Mouse (Mus musculus) hindbrain, embryonic 10.5 days (tissue): Measurements from ENCODE around the gene Clec3a. TPM values are rescaled to one million over a fixed set of nuclear protein-coding genes. Genes with fewer than 3 reads are reported as not detected.

ENCODE experiments used
- DNase-seq: peaks from one replicate; pipeline ENCODE4 v3.0.0-alpha.2; 2017; ENCODE audit warnings: low spot score
- H3K27ac ChIP-seq: fragments of 300-500 bp; sonication (generic); 2 replicates; pipeline ENCODE4 v1.5.1; 2016; ENCODE audit warnings: mild to moderate bottlenecking, moderate library complexity
- H3K27me3 ChIP-seq: fragments of 300-500 bp; sonication (generic); 2 replicates; pipeline ENCODE4 v1.6.1; 2016; ENCODE audit warnings: mild to moderate bottlenecking; ENCODE audit not compliant: poor library complexity, insufficient read depth, severe bottlenecking
- H3K36me3 ChIP-seq: fragments of 300-500 bp; sonication (generic); 2 replicates; pipeline ENCODE4 v1.6.1; 2016; ENCODE audit warnings: mild to moderate bottlenecking, moderate library complexity
- H3K4me1 ChIP-seq: fragments of 300-500 bp; sonication (generic); replicated peaks from 2 replicates; pipeline ENCODE4 v1.6.1; 2016; ENCODE audit warnings: mild to moderate bottlenecking
- H3K4me3 ChIP-seq: fragments of 300-500 bp; sonication (generic); 2 replicates; pipeline ENCODE4 v1.5.1; 2016; ENCODE audit warnings: mild to moderate bottlenecking, moderate library complexity
- H3K9me3 ChIP-seq: fragments of 300-500 bp; sonication (generic); 2 replicates; pipeline ENCODE4 v1.6.1; 2016; ENCODE audit warnings: mild to moderate bottlenecking, moderate library complexity
- WGBS: fragments of 180-500 bp; shearing (Covaris S2); methylation state at CpG from one replicate; pipeline ENCODE4 v1.1.7; 2016; 5-methylcytosine and 5-hydroxymethylcytosine counted together
- polyA plus RNA-seq: library from polyadenylated mRNA; unstranded; fragments of >200 nt; fragmentation: Nextera tagmentation; extraction: Ambion mirVana; gene quantifications from 2 replicates; pipeline ENCODE4 v1.2.1, GENCODE M21; 2016

Gene Clec3a
- polyA plus RNA-seq, 1 experiment from 2014 or later, result not detected

DNA sequence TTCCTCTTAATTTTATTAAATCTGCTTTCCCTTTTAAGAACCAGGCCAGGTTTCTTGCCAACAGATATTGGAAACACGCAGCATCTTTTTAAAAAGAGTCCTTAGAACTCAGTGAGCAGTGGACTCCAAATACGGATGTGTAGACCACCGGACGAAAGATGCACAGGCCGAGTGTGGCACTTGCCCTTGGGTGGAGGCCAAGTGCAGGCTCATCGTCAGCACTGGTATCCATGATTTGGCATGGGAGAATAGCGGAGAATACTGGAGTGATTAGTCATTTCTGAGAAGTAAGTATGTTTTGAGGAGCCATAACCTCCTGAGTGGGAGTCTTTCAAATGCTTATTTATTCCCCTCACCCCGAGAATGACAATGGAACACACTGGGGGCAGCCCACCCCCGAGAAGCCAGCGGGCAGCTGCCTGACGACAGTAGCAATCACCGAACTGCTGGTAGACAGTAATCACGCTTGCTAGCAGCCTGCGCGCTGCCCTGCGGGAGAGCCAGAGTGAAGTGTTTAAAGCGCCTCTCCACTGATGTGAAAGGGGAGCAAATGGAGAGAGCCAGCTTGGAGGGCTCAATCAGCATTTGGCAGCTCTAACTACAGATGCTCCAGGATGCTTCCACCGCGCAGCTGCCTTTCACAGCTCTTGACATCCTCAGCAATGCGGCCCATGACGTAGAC is 50.8 kb downstream of the Clec3a start:
- peaks cover 14% of the 10 kb centered on the region for H3K36me3 ChIP-seq
- no peak for DNase-seq
- H3K27me3 ChIP-seq, result no peaks in the 10 kb centered on the region
- H3K4me3 ChIP-seq, result no peak overlapping the region
- H3K9me3 ChIP-seq, result peaks cover 6% of the 10 kb centered on the region; the same call in 1 of the 2 replicates
- H3K27ac ChIP-seq, result no peak overlapping the region
- H3K4me1 ChIP-seq, result no peaks in the 10 kb centered on the region
- WGBS, result 87% methylated on average over 21 of the region's 21 CpGs

GRCm38 (mm10) chr8:114469208-114469590 is 51.3 kb downstream of the Clec3a start:
- Histone ChIP-seq H3K4me3 (no peak overlapping the region), H3K27me3 (no peaks in the 10 kb centered on the region), H3K27ac (no peak overlapping the region), H3K36me3 (peaks cover 15% of the 10 kb centered on the region), H3K9me3 (peaks cover 6% of the 10 kb centered on the region; the same call in 1 of the 2 replicates), H3K4me1 (no peaks in the 10 kb centered on the region)
- 92% methylated on average over 10 of the region's 10 CpGs for WGBS
- no peak for DNase-seq

DNA sequence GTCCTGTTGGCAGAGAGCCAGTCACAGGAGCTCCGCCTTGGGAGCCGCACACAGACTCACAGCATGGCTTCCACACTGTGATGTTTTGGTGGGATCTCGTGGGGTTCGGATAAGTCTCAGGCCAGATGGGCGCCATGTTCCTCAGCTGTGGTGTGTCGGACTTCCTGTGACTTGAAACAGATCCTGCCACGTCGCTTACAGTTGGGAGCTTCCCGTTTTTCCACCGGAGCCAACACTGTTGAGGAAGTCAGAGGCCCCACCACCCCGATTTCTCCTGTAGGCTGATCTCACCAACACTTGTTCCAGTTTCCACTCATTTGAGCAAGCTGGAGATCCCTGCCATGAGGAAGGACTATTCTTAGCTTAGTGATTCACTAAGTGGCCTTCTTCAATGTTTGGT is 55.7 kb downstream of the Clec3a start:
- H3K27me3 ChIP-seq, result no peaks in the 10 kb centered on the region
- no peak overlapping the region for H3K27ac ChIP-seq
- no peaks in the 10 kb centered on the region for H3K4me1 ChIP-seq
- DNase-seq, result no peak
- peaks cover 6% of the 10 kb centered on the region; the same call in 1 of the 2 replicates for H3K9me3 ChIP-seq
- H3K4me3 ChIP-seq, result no peak overlapping the region
- H3K36me3 ChIP-seq, result peaks cover 15% of the 10 kb centered on the region
- WGBS, result 94% methylated on average over 11 of the region's 11 CpGs

Other genes with a start within 250 kb of the Clec3a start
- 10.9 and 11.9 TPM in 2 replicates for gene Vat1l, start 212.5 kb upstream of the Clec3a start, polyA plus RNA-seq
- gene Wwox, start 21.6 kb downstream of the Clec3a start, polyA plus RNA-seq, result 12.5 and 13.2 TPM in 2 replicates